Mouse (Mus musculus): Measurements from ENCODE around the gene 1700056E22Rik. TPM values are rescaled to one million over a fixed set of nuclear protein-coding genes. Genes with fewer than 3 reads are reported as not detected.

The 1700056E22Rik gene
- polyA plus RNA-seq, 1 experiment from 2014 or later, result 0.52 TPM

DNA sequence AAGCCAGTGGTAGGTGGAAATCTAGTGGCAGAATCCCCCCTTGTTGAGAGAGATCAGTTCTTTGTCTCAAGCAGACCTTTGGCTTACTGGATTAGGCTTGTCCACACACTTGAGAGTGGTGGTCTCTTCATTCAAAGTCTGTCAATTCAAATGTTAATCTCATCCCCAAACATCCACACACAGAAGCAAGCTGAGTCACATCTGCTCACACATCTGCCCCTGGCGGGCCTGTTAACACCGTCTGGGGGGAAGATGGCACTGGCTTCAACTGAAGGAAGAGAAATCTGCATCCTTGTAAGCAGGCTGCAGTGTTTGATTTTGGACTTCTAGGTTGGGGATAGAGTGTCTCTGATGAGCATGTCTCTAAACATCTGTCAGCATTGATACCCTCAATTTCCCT is 10.1 kb downstream of the 1700056E22Rik start:
- no peak overlapping the region for H3K4me2 ChIP-seq (ENCODE audit: low read depth, severe bottlenecking)

DNA sequence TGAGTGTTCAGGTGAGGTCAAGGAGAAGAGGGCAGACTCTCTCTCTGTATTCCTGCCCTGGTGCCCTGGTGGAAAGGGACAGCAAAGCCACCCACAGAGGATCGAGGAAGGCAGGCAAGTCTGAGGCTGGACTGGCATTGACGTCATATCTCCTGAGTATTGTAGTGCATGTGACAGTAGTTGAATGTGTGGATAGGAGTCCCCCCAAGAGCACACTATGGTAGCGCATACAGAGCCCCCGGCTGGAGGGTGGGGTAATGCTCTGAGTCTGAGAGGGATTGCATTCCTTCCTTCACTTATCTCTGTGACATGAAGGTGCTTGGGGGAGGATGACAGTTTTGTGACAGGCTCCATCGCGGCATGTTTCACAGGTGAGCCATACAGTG is 14.4 kb downstream of the 1700056E22Rik start:
- H3K4me3 ChIP-seq (ENCODE audit: low read depth, low read length), result no peak overlapping the region
- no peaks in the 10 kb centered on the region for H3K9me3 ChIP-seq (ENCODE audit: control insufficient read depth, low read length)
- no peak overlapping the region for H3K9ac ChIP-seq (ENCODE audit: low read length)
- WGBS, result 37% methylated on average over 6 of the region's 6 CpGs
- no peak overlapping the region for H3K27ac ChIP-seq (replicated peaks; ENCODE audit: low read depth, low read length)
- no peak overlapping the region for H3K4me2 ChIP-seq (ENCODE audit: low read depth, severe bottlenecking)
- H3K27me3 ChIP-seq (ENCODE audit: control insufficient read depth, insufficient read depth, low read length), result no peaks in the 10 kb centered on the region
- H3K36me3 ChIP-seq (ENCODE audit: control insufficient read depth, insufficient read depth, low read length), result no peaks in the 10 kb centered on the region
- ATAC-seq (ENCODE audit: insufficient number of reproducible peaks, low FRiP score, low TSS enrichment, low read depth) (no peak), DNase-seq (ENCODE audit: low spot score) (no peak)
- H3K4me1 ChIP-seq (ENCODE audit: control insufficient read depth, insufficient read depth, low read length), result peaks cover 3% of the 10 kb centered on the region; the same call in 1 of the 2 replicates

More for the DNA sequence above, 10.1 kb downstream of the 1700056E22Rik start:
- Histone ChIP-seq H3K4me3 (ENCODE audit: low read depth, low read length) (no peak overlapping the region), H3K27me3 (ENCODE audit: control insufficient read depth, insufficient read depth, low read length) (no peaks in the 10 kb centered on the region), H3K9me3 (ENCODE audit: control insufficient read depth, low read length) (no peaks in the 10 kb centered on the region), H3K4me1 (ENCODE audit: control insufficient read depth, insufficient read depth, low read length) (peaks cover 3% of the 10 kb centered on the region; the same call in 1 of the 2 replicates), H3K27ac (replicated peaks; ENCODE audit: low read depth, low read length) (no peak overlapping the region), H3K9ac (ENCODE audit: low read length) (no peak overlapping the region), H3K36me3 (ENCODE audit: control insufficient read depth, insufficient read depth, low read length) (no peaks in the 10 kb centered on the region)
- 61% methylated on average over 2 of the region's 2 CpGs for WGBS
- DNase-seq (ENCODE audit: low spot score), result no peak
- no peak for ATAC-seq (ENCODE audit: insufficient number of reproducible peaks, low FRiP score, low TSS enrichment, low read depth)

DNA sequence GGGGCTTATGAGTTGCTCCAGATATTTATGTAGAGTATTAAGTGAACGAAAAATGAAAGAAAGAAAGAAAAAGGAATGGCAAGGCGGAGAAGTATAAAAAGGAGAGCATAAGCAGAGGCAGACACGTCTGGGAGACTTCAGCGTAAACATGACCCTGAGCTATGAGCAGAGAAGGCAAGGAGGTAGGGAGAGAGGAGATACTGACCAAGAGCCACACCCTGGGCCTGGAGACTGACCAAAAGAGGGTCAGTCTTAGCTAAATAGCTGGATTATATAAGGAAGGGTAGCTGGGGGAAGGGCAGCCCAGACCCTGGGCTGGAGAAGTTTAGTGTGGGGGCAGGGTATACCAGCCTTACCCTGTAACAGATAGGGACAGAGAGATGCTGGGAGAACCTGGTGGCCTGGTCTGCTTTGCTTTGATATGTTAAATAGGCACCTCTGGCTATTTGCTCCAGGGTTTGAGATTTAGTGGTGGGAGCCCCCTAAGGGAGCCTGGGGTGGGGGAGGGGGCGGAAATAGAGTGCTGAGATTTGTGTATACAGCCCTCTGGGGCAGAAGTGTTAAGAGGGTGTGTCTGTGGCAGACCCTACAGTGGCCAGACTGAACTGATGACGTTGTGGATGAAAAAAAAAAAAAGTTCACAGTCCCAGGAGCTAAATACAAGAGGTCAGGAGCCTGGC is 14.9 kb downstream of the 1700056E22Rik start:
- Histone ChIP-seq H3K4me1 (ENCODE audit: control insufficient read depth, insufficient read depth, low read length) (peaks cover 3% of the 10 kb centered on the region; the same call in 1 of the 2 replicates), H3K9ac (ENCODE audit: low read length) (no peak overlapping the region), H3K9me3 (ENCODE audit: control insufficient read depth, low read length) (no peaks in the 10 kb centered on the region), H3K4me3 (ENCODE audit: low read depth, low read length) (no peak overlapping the region), H3K4me2 (ENCODE audit: low read depth, severe bottlenecking) (no peak overlapping the region), H3K36me3 (ENCODE audit: control insufficient read depth, insufficient read depth, low read length) (no peaks in the 10 kb centered on the region), H3K27ac (replicated peaks; ENCODE audit: low read depth, low read length) (no peak overlapping the region), H3K27me3 (ENCODE audit: control insufficient read depth, insufficient read depth, low read length) (no peaks in the 10 kb centered on the region)
- ATAC-seq (ENCODE audit: insufficient number of reproducible peaks, low FRiP score, low TSS enrichment, low read depth), result no peak
- DNase-seq (ENCODE audit: low spot score), result no peak
- 43% methylated on average over 6 of the region's 6 CpGs for WGBS

DNA sequence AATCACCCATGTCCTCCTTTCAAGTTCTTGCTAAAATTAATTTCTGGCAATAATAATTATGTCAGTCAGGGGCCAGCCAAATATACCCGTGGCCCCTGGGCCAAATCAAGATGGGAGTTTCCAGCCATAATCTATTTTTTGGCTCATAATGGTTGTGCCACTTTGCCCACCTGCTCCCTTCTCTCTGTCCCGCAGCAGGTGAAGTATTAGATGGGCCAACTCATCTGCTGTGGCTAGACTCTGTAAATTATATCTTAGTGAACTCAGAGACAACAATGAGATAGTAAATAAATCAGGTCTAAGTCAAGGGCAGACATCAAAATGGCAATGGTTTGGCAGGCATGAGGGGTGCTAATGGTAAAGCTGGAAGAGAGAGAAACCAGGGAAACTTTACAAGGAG is 16.5 kb downstream of the 1700056E22Rik start:
- peaks cover 3% of the 10 kb centered on the region; the same call in 1 of the 2 replicates for H3K4me1 ChIP-seq (ENCODE audit: control insufficient read depth, insufficient read depth, low read length)
- H3K27ac ChIP-seq (replicated peaks; ENCODE audit: low read depth, low read length), result no peak overlapping the region
- H3K27me3 ChIP-seq (ENCODE audit: control insufficient read depth, insufficient read depth, low read length), result no peaks in the 10 kb centered on the region
- H3K4me3 ChIP-seq (ENCODE audit: low read depth, low read length), result no peak overlapping the region
- H3K4me2 ChIP-seq (ENCODE audit: low read depth, severe bottlenecking), result no peak overlapping the region
- no peak for DNase-seq (ENCODE audit: low spot score)
- WGBS, result 85% methylated on average over 2 of the region's 2 CpGs
- H3K36me3 ChIP-seq (ENCODE audit: control insufficient read depth, insufficient read depth, low read length), result no peaks in the 10 kb centered on the region
- no peak overlapping the region for H3K9ac ChIP-seq (ENCODE audit: low read length)
- H3K9me3 ChIP-seq (ENCODE audit: control insufficient read depth, low read length), result no peaks in the 10 kb centered on the region
- no peak for ATAC-seq (ENCODE audit: insufficient number of reproducible peaks, low FRiP score, low TSS enrichment, low read depth)

DNA sequence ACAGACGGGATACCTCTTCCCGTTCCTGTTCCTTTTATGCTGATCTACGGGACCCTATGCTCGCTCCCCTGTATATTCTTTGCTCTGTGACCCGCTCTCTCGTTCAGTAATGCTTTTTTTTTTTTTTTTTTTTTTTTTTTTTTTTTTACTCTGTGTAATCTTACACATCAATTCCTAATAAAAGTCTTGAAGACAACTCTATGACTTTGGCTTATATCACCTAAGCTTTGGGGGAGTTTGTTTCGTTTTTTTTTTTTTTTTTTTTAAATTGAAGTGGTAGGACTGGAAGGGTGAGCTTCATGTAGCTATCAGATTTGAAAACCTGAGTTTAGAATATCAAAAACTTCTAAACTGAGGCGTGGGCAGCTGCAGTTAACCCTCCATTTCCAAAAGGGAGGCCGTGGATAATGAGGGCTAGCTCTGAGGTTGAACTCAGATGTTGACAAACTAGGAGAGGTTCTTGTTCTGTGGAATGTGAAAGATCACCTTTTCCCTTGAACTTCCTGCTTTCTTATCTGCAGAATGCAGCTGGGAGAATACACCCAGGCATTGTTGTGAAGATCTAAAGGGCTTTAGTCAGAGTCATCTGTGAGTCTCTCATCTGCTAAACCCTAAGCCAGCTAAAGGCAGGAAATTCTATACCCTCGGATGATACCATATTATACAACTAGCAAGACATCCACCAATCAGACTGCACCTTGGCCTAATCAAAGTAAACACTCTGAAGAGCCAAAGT is 17.9 kb downstream of the 1700056E22Rik start:
- DNase-seq (ENCODE audit: low spot score) (no peak), ATAC-seq (ENCODE audit: insufficient number of reproducible peaks, low FRiP score, low TSS enrichment, low read depth) (no peak)
- H3K4me3 ChIP-seq (ENCODE audit: low read depth, low read length), result no peak overlapping the region
- H3K27ac ChIP-seq (replicated peaks; ENCODE audit: low read depth, low read length), result no peak overlapping the region
- H3K27me3 ChIP-seq (ENCODE audit: control insufficient read depth, insufficient read depth, low read length), result no peaks in the 10 kb centered on the region
- 81% methylated on average over 10 of the region's 10 CpGs for WGBS
- H3K4me1 ChIP-seq (ENCODE audit: control insufficient read depth, insufficient read depth, low read length), result peaks cover 3% of the 10 kb centered on the region; the same call in 1 of the 2 replicates
- no peaks in the 10 kb centered on the region for H3K9me3 ChIP-seq (ENCODE audit: control insufficient read depth, low read length)
- H3K36me3 ChIP-seq (ENCODE audit: control insufficient read depth, insufficient read depth, low read length), result no peaks in the 10 kb centered on the region
- no peak overlapping the region for H3K4me2 ChIP-seq (ENCODE audit: low read depth, severe bottlenecking)
- no peak overlapping the region for H3K9ac ChIP-seq (ENCODE audit: low read length)

DNA sequence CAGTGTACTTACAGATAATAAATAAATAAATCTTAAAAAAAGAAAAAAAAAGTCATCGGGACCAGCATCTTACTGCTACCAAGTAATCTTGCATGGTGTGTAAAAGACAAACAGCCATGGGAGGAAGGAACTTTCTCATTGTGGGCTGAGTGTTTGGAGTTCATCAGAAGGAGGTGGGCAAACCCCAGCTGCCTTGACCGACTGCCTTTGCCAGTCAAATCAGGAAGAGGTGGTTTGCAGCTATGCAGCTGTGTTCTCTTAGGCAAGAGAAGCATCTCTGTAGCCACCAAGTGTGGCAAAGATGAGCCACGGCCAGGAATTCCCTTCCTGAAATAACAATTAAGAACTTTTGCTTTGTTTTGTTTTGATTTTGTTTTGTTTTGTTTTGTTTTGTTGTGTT is 20.0 kb downstream of the 1700056E22Rik start:
- DNase-seq (ENCODE audit: low spot score) (no peak), ATAC-seq (ENCODE audit: insufficient number of reproducible peaks, low FRiP score, low TSS enrichment, low read depth) (no peak)
- H3K36me3 ChIP-seq (ENCODE audit: control insufficient read depth, insufficient read depth, low read length), result no peaks in the 10 kb centered on the region
- no peak overlapping the region for H3K4me3 ChIP-seq (ENCODE audit: low read depth, low read length)
- no peaks in the 10 kb centered on the region for H3K27me3 ChIP-seq (ENCODE audit: control insufficient read depth, insufficient read depth, low read length)
- H3K4me2 ChIP-seq (ENCODE audit: low read depth, severe bottlenecking), result no peak overlapping the region
- whole genome bisulfite sequencing, result 83% methylated on average over 3 of the region's 3 CpGs
- no peak overlapping the region for H3K27ac ChIP-seq (replicated peaks; ENCODE audit: low read depth, low read length)
- H3K9ac ChIP-seq (ENCODE audit: low read length), result no peak overlapping the region
- H3K9me3 ChIP-seq (ENCODE audit: control insufficient read depth, low read length), result no peaks in the 10 kb centered on the region
- H3K4me1 ChIP-seq (ENCODE audit: control insufficient read depth, insufficient read depth, low read length), result peaks cover 1% of the 10 kb centered on the region; the same call in 1 of the 2 replicates

DNA sequence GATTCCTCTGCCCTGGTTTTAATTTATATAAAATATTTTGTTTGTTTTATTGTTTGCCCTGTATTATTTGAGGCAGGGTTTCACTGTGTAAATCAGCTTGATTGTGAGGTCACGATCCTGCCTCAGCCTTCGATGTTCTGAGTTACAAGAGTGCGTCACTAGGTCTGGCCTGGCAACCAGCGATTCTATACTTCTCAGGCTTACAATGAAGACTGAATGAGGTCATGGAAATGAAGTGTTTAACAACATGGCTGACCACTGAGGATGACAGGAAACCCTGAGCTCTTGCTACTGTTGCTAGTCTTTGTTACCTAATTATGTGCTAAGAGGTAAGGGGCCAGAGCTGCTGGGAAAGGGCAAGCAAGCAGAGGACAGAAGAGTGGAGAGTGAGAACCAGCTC is 21.0 kb downstream of the 1700056E22Rik start, which contains the start of gene Dusp10:
TSS of gene Dusp10 (plus strand) at position 197 of the 400 bp plus-strand sequence.
- Histone ChIP-seq H3K27ac (replicated peaks; ENCODE audit: low read depth, low read length) (no peak within 1 kb of the TSS), H3K36me3 (ENCODE audit: control insufficient read depth, insufficient read depth, low read length) (no peaks in the 10 kb centered on the region), H3K9ac (ENCODE audit: low read length) (no peak within 1 kb of the TSS), H3K4me2 (ENCODE audit: low read depth, severe bottlenecking) (no peak within 1 kb of the TSS), H3K9me3 (ENCODE audit: control insufficient read depth, low read length) (no peaks in the 10 kb centered on the region), H3K27me3 (ENCODE audit: control insufficient read depth, insufficient read depth, low read length) (no peaks in the 10 kb centered on the region), H3K4me1 (ENCODE audit: control insufficient read depth, insufficient read depth, low read length) (no peaks in the 10 kb centered on the region), H3K4me3 (ENCODE audit: low read depth, low read length) (no peak within 1 kb of the TSS)
- ATAC-seq (ENCODE audit: insufficient number of reproducible peaks, low FRiP score, low TSS enrichment, low read depth), result no peak
- 90% methylated on average over 4 of the region's 4 CpGs for WGBS
- no peak for DNase-seq (ENCODE audit: low spot score)

DNA sequence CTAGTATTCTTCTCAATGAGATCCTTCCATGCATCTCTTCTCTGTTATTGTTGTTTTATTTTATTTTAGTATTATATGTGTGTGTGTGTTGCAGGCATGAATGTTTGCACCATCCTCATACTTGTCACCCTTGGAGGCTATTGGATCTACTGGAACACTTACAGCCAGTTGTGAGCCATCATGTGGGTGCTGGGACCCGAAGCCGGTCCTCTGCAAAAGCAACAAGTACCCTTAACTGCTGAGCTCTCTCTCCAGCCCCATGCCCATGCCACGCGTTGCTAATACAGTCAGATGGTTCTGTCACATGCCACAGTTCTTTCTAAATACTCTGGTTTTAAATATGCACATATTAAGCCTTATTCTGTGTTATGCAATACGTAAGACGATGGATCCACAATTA is 22.8 kb downstream of the 1700056E22Rik start:
- Histone ChIP-seq H3K4me2 (ENCODE audit: low read depth, severe bottlenecking) (no peak overlapping the region), H3K9ac (ENCODE audit: low read length) (no peak overlapping the region), H3K36me3 (ENCODE audit: control insufficient read depth, insufficient read depth, low read length) (no peaks in the 10 kb centered on the region), H3K9me3 (ENCODE audit: control insufficient read depth, low read length) (no peaks in the 10 kb centered on the region), H3K4me3 (ENCODE audit: low read depth, low read length) (no peak overlapping the region), H3K27ac (replicated peaks; ENCODE audit: low read depth, low read length) (no peak overlapping the region), H3K27me3 (ENCODE audit: control insufficient read depth, insufficient read depth, low read length) (no peaks in the 10 kb centered on the region), H3K4me1 (ENCODE audit: control insufficient read depth, insufficient read depth, low read length) (no peaks in the 10 kb centered on the region)
- ATAC-seq (ENCODE audit: insufficient number of reproducible peaks, low FRiP score, low TSS enrichment, low read depth) (no peak), DNase-seq (ENCODE audit: low spot score) (no peak)
- WGBS, result 95% methylated on average over 6 of the region's 6 CpGs
